Mouse (Mus musculus): ENCODE measurements around the gene Adtrp.

The Adtrp gene

DNA sequence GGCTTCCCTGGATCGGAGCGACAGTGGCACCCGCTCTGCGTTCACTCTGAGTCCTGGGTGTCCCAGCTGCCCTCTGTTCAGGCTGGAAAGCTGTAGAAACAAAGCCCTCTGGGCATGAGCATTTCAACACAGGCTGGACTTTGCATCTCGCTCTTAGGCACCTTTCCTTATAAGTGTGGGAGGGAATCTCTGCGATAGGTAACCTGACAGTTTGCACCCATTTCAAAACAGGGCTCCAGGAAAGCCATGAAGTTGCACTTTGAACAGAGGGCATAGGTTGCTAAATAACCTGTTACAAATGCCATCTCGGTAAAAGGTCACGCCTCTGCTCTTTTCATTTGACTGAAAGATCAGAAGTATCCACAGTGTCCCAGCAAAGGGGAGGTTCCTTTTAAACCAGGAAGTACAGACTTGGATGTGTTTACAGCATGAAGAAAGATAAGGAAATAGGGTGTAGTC lies 19.2 kb downstream of the Adtrp start:
- peak in 1 of 2 experiments; percentile 11 for DNase-seq (ENCODE audit: low spot score in 2 of 2)

DNA sequence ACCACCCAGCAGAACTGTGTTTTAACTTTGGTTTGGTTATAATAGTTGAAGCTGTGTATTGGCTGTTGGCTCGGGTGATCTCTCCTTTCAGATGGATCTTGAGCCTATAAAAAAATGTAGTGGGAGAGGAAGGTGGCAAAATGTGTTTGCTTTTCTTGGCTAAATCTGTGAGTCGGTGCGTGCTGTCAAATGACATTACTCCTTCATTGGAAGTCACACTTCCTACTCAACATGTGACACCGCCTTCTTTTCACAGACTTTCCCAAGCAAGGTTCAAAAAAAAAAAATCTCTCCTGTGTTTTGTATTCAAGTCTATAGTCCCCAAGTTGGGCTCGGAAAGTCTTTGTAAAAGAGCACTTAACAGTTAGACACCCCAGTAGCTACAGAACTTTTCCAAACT lies 19.9 kb downstream of the Adtrp start:
- DNase-seq (ENCODE audit: low spot score in 2 of 2), result no peak

DNA sequence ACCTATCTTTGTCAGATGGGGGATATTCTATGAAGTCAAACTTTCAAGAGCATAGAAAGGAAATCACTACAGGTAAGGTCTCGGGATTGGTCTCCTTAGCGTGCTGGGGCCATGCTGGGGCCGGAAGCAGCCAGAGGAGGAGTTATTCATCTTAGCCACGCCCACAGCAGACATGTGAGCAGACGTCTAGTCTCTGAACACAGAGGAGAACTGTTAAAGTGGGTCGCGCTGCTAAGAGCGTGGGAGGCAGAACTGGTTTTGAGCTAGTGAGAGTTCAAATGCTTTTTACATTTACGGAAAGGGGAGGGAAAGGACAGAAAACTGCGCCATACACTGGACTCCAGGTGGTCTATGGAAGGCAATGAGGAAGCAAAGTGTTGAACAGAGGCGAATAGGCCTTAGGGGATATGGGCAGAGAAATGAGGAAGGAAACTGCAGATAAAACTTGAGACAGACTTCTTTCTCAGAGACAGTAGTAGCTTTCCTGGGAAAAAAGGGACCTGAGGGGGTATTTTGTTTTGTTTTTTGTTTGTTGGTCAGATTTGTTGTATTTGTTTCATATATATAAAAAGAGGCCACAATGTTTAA lies 22.0 kb downstream of the Adtrp start:
- no peak for DNase-seq (ENCODE audit: low spot score in 2 of 2)

DNA sequence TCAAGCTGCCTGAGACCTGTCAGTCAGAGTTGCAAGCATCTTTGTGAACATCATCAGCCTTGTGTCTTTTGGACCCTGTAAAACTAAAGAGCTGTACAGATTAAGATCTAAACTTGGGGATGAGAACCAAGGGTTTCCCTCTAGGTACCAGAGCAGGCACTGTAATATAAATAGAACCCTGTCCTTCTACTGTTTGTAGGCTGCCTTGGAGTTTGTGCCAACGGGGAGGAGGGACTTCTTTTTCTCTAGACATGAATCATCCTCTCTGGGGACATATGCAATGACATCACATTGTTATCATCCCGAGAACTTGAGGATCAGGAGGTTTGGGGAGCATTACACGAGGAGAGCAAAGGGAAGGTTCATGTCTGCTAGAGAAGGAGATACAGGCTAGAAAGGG lies 24.4 kb downstream of the Adtrp start:
- no peak for DNase-seq (ENCODE audit: low spot score in 2 of 2)

DNA sequence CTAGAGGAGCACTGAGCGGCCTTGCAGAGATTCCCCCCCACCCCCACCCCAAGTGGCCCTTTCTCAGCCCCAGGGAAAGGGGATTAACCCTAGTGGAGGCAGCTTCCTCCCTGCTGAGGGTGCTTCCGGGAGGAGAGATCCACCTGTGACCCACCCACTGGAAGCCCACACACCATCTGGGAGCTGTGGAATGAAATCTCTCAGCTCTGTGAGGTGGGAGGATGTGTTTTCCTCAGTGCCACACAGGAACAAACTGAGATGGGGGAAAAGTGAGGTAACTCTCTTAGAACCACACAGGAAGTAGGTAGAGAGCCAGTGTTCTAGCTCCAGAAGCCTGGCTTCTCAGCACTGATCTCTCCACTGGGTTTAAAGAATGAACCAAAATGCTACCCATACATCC lies 24.9 kb downstream of the Adtrp start:
- no peak for DNase-seq (ENCODE audit: low spot score in 2 of 2)

DNA sequence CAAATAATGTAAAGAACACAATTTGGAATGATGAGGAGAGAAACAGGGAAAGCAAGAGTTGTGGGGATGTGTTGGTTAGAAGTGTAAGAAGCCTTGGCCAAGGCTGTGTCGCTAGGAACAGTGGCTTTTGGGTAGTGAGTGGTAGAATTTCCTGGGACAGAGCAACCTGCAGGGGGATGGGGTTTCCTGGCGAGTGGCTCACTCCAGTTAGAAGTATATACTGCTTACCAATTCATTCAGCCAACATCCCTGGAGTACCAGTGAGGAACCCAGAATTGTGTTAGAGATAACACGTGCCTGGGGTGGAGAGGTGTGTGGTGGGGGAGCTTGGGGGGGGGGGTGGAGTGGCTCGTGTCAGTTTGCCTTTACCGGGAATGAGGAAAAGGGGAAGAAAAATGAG lies 25.4 kb downstream of the Adtrp start:
- DNase-seq (ENCODE audit: low spot score in 2 of 2), result no peak

DNA sequence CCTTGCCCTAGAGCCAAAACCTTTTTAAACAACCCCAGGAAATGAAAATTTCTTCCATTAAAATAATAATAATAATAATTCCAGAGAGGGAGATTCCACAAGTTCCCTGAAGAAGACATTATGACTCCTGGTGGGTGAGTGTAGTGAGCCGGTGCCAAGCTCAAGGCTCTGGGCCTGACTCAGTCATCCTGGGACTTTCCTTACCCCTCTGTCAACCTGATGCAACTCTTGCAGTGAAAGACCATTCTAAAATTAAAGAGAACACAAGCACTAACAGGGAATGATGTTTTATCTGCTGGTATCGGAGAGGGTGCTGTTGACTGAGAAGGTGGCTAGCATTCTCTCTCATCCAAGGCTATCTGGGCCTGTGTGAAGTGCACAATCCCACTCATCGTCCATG lies 26.5 kb downstream of the Adtrp start:
- DNase-seq (ENCODE audit: low spot score in 2 of 2), result no peak

DNA sequence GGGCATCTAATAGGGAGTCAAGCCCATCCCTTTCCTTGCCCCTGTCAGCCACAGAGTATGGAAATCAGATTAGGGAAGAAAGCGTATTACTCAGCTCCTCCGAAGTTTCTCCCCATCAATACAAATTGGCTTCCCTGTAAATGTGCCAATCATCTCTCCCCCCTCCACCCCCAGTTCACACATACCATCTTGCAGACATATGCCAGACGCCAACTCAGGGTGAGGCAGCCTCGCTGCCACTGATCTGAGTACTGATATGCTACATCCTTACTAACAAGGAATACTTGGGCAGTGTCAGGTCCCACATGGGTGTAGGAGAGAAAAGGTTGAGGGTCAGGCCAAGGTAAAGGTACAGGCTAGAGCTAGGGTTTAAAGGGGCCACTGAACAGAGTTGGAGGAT lies 27.6 kb downstream of the Adtrp start:
- no peak for DNase-seq (ENCODE audit: low spot score in 2 of 2)

DNA sequence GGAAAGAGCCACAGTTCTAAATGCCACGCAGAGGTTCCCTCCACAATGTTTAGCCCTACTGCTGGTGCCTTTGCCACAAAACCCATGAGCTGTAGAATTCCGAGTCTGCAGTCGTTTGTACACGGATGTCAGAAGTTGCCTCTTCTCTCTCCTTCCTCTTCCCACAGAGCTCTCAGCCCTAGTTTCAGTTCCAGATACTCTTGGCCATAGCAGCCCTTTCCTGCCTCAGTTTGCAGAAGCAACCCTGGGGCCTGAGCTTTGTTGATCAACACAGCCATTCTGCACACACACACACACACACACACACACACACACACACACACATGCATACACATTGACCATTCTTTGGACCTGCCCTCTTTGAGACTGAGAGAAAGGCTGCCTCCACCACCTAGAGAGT lies 28.0 kb downstream of the Adtrp start:
- no peak for DNase-seq (ENCODE audit: low spot score in 2 of 2)

DNA sequence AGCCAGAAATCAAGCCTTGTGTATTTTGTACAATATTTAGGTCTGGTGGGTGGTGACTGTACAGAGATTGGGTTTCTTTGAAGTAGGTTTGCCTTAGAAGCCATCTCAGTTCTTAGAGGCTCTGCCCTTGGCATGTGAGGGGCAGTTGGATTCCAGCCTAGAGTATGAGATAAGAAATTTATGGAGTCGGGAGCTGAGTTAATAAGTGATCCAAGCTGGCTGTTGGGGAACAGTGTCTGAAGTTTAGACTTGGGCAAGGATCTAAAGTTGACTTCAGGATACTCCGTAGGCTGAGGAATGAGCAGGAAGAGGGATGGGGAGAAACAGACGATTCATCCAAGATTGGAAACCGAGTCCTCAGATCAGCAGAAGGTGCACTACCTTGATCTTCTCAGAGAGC lies 29.9 kb downstream of the Adtrp start:
- DNase-seq (ENCODE audit: low spot score in 2 of 2), result no peak

DNA sequence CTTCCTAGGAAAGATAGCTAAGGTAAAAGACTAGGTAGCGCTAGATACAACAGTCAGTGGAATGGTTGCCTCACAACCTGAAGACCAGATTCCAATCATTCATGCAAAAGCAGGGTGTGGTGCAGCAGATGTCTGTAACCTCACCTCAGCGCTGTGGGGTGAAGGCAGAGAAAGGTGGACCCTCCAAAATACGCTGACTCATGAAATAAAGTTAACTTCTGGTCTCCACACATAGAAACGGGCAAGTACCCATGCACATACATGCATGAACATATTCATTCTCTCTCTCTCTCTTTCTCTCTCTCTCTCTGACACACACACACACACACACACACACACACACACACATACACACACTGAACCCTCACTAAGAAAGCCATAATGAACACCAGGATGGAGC lies 30.8 kb downstream of the Adtrp start:
- no peak for DNase-seq (ENCODE audit: low spot score in 2 of 2)

DNA sequence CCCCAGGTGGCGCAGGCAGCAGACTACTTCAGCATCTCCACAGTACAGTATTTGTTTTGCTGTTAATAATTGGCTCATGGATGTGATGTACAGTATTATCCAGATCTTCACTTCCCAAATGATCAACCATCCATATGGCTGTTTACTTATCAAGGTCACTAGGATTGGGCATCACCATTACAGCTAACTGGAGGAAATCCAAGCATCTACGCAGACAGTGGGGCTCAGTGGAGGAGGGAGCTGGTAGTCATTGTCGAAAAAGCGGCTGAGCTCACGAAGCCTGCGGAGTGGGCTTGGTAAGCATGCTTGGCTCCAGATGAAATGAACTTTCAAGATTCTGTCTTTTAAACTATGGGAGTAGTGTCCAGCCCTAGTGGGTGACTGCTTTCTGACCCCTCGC lies 36.7 kb downstream of the Adtrp start:
- DNase-seq (ENCODE audit: low spot score in 2 of 2), result no peak

DNA sequence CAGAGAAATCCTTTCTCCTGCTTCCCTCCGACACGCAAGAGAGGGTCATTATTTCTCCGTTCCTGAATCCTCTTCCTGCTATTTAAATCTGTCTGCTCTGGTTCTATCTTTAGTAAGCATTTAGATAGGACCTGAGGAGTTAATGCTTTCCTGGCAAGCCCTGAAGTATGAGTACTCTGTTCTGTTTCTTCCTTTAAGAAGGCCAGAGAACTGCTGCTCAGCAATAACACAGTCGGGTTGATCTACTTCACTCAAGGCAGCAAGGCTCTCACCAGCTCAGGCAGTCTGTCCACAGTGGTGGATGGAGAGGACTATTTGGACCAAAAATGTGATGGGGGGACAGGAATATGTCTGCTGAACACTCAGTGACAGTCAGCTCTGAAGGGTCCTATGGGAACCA lies 39.7 kb downstream of the Adtrp start:
- DNase-seq (ENCODE audit: low spot score in 2 of 2), result no peak

DNA sequence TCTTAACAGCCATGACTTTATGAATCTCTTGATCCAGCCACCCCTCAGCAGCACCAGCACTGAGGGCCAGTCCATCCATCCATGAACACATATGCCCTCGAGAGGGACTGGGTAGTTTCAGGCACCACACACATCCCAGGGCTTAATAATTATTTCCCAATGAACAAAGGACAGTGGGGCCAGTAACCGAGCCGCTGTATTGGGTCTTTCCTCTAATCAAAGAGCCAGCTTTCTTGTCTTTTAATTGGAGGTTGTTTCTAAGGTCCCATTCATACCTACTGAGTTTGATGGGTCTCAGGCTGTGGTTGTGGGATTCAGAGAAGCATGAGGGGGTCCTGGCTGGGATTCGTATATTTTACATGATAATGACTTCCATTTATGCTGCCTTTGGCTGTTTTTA lies 40.2 kb downstream of the Adtrp start:
- DNase-seq (ENCODE audit: low spot score in 2 of 2), result no peak

DNA sequence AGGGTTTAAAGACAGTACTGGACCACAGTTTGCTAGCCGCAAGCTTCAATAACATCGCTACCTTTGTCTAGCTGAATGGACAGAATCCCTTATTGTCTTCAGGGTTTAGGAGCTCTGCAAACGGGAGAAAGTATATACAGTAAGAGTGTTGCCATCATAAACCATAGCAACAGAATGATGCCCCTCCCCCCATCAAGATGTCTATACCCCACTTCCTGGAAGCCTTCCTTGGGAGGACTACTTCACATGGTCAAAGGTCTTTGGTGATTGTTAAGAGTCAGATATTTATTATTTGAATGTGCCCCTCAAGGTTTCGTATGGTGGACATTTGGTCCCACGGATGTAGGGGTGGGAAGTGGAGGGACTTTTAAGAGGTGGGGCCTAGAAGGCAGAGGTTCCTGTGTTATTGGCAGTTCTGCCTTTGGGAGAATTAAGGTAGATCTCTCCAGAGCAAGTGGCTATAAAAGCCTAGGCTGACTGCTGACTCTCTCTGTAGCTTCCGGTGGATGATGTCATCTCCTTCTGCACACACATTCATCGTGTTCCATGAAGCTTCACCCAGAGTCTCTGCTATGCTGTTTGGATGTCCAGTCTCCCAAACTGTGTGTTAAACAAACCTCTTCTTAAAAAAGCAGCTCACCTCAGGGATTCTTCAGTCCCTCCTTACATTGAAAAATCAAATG lies 42.2 kb downstream of the Adtrp start:
- DNase-seq (ENCODE audit: low spot score in 2 of 2), result no peak

DNA sequence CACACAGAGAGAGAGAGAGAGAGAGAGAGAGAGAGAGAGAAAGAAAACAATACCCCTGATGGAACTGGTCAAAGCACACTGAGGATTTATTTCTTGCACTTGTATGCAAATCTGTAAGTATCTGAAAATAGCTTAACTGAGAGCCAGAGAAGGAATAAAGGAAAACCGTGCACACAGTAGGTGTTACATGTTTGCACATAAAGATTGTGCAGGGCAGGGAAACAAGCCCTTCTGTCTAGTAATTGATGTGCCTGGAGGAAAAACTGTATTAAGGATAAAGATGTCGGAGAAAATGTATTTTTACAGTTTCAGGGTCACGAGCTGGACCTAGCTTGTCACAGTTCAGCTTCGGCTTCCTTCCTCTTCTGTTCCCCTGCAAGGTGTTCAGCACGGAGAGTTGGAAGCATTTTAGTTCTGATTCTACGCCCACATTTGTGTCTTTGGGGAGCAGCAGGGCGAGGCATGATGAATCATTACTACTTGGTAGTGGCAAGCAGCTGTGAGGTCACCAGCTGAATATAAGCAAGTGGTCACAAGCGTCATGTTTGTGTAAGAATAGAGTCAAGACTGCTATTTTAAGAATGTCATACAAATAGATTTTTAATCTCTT lies 43.7 kb downstream of the Adtrp start:
- DNase-seq (ENCODE audit: low spot score in 2 of 2), result peak; percentile 5 to 7

DNA sequence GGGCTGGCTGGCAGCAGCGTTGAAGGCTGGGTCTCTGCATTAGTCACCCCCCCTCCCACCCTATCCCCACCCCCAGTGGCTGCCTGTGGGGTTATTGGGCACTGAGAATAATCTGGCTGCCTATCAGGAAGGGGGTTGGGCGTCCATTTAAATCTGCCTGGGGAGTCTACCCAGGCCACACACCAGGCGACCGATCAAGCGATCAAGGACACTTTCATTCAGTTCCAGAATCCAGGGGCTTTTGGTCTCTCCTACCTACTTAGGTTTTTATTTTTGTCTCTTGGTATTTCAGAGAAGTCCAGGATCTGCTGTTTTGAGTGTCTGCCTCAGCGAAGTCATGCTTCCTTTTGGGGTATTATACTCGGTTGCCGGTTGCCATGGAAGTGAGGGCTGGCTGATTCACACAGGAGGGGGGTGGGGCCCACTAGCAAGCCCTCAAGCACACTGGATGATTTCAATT lies 46.3 kb downstream of the Adtrp start:
- DNase-seq (ENCODE audit: low spot score in 2 of 2), result no peak

DNA sequence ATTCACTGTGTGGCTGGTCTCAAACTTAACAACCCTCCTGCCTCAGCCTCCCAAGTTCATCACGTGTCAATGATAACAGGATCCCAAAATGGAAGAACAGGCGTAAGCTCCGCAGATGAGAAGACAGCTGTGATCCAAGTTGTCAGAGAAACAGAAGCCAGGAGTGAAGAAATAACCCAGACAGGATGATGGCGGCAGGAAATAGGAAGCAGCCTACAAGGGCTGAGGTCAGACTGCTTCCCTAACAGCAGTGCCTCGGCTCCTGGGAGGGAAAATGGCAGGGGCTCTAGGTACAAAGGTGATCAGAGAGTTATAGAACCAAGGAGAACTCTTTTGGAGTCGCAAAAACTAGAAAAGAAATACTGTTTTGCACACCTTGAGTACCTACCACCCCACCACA lies 54.6 kb downstream of the Adtrp start:
- no peak for DNase-seq (ENCODE audit: low spot score in 2 of 2)

DNA sequence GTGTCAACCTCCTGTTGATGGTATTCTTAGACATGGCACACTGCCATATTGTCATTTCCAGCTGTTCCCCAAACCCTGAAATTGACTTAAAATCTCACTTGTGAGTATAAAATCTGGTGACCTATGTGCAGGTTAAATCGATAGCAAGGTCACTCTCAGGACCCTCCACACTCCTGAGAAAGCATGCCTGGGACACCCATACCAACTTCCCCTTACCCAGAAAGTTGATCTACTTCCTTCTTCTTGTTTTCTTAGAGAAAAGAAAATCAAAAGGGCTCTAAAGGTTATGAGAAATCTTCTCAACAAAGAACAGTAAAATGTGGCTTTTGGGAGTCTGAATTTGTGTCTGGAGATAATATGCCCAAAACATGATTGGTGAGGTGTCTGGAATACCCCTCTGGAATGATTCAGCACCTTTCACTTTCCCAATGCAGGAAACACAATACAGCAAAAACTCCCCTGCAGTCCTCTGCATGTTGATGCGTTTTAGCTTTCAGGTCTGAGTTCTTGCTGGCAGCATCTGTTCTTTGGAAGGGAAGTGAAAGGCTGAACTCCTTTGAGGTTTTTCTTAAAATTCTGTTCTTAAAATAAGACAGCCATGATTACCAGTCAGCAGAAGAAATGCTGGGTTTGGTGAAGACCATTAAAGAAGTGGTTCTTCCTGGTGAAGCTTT lies 59.5 kb downstream of the Adtrp start:
- DNase-seq (ENCODE audit: low spot score in 2 of 2), result no peak

DNA sequence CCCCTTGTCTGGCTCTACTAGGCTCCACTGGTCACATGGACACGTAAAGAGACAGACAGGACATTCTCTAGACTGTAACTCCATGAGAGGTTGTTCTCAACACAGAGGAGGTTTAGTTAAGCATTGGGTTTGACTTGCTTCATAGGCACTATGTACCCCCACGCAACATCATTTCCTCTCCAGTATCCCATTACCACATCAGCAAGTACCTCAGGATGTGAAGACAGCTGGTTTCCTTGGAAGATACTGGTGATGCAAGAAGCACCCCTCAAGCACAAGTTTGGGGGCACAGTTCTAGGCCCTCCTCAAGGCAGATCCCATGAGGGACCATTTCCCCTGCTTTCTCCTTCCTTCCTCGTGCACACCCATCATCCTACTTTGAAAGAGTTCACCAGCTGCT lies 60.8 kb downstream of the Adtrp start:
- no peak for DNase-seq (ENCODE audit: low spot score in 2 of 2)

DNA sequence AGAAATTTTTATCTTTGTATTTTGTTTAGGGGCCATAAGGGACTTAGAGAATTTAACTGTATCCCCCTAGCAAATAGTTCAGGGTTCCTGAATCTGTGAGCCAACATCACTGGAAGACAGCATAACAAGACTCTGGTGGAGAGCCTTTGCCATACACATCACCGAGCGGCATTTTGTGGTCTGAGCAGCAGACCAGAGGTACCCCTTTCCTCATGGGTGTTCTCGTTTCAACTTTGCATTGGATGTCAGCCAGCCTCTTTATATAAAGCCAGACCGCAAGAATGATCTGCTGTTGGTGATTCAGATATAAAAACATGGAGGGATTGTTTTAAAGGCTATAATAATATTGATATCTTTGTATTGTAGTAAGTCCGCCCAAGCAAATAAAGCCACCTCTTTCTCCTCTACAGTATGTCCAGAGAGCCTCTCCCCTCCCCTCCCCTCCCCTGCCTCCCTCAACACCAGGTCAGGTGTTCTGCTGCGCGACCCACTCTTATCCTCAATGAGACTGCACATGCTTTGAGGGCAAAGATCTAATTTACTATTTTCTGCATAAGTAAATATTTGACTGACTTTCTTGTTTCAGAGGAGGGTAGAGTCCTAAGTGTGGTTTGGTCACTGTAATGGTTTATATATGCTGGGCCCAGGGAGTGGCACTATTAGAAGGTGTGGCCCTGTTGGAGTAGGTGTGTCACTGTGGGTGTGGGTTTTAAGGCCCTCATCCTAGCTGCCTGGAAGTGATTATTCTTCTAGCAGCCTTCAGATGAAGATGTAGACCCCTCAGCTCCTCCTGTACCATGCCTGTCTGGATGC lies 62.4 kb downstream of the Adtrp start:
- no peak for DNase-seq (ENCODE audit: low spot score in 2 of 2)

DNA sequence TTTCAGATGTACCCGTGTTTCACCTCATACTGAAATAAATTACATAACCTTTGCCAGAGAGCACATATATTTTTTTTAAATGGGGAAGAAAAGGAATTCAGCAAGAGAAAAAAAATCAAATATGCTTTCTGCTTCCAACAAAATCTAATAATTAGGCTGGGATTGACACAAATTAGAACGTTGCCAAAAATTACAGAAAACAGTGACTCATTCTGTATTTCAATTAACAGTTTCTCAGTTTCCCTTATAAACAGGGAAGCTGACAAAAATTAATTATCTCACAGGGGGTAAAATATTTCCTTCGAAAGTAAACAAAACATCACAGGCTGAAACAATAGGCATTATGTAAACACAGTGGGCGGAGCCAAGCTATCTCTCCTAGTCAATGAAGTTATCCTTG lies 67.2 kb downstream of the Adtrp start:
- DNase-seq (ENCODE audit: low spot score in 2 of 2), result no peak

Data from urinary bladder, postnatal 36 days (tissue).